Mouse (Mus musculus) thymus, postnatal 14 days (tissue): ENCODE results near the gene Olfr56.
"Not testable (repeated sequence)": the region's sequence is repeated elsewhere in the genome, so short reads cannot be mapped to it uniquely, and the experiment has no call there.

Experiments used
- DNase-seq: peaks from one replicate; pipeline ENCODE4 v3.0.0; 2021

The Olfr56 gene

GRCm38 (mm10) chr11:48978240-48978939, at the start of gene Olfr56:
Gene Olfr56, plus strand, starts transcription at chr11:48978889.
- DNase-seq: not testable (repeated sequence)

- not testable (repeated sequence) for DNase-seq
These were observed 45.3 kb upstream of the Olfr56 start for GRCm38 (mm10) chr11:48933422-48933821.

GRCm38 (mm10) chr11:48933923-48934322, 44.8 kb upstream of the Olfr56 start:
- not testable (repeated sequence) for DNase-seq

GRCm38 (mm10) chr11:48935291-48935690, 43.4 kb upstream of the Olfr56 start:
- DNase-seq: not testable (repeated sequence)

- DNase-seq: not testable (repeated sequence)
These were observed 39.4 kb upstream of the Olfr56 start for GRCm38 (mm10) chr11:48939286-48939685.

- not testable (repeated sequence) for DNase-seq
These were observed 32.6 kb upstream of the Olfr56 start, which contains the start of gene Psme2b for GRCm38 (mm10) chr11:48946090-48946489. Gene Psme2b, minus strand, starts transcription at chr11:48946190.

GRCm38 (mm10) chr11:48974686-48975085, 4.0 kb upstream of the Olfr56 start:
- DNase-seq: not testable (repeated sequence)

- DNase-seq: not testable (repeated sequence)
These were observed 562 bp downstream of the Olfr56 start, which contains the start of gene 9930111J21Rik1 for GRCm38 (mm10) chr11:48979251-48979650. Gene 9930111J21Rik1, minus strand, starts transcription at chr11:48979398.

GRCm38 (mm10) chr11:48980052-48980451, 1.4 kb downstream of the Olfr56 start:
- DNase-seq: not testable (repeated sequence)

- DNase-seq: not testable (repeated sequence)
These were observed 4.2 kb downstream of the Olfr56 start for GRCm38 (mm10) chr11:48982848-48983247.

GRCm38 (mm10) chr11:48988219-48988618, 9.5 kb downstream of the Olfr56 start:
- not testable (repeated sequence) for DNase-seq

- DNase-seq: not testable (repeated sequence)
These were observed 11.3 kb downstream of the Olfr56 start for GRCm38 (mm10) chr11:48989981-48990380.

- DNase-seq: not testable (repeated sequence)
These were observed 13.2 kb downstream of the Olfr56 start, which contains the start of gene Gm12185 for GRCm38 (mm10) chr11:48991740-48992520. Gene Gm12185, minus strand, starts transcription at chr11:48992226.

GRCm38 (mm10) chr11:48993296-48993695, 14.6 kb downstream of the Olfr56 start:
- not testable (repeated sequence) for DNase-seq

- not testable (repeated sequence) for DNase-seq
These were observed 15.3 kb downstream of the Olfr56 start, which contains the start of gene Tgtp1 for GRCm38 (mm10) chr11:48994018-48994417. Gene Tgtp1, minus strand, starts transcription at chr11:48994172.

- not testable (repeated sequence) for DNase-seq
These were observed 21.7 kb downstream of the Olfr56 start for GRCm38 (mm10) chr11:49000411-49000810.

- DNase-seq: not testable (repeated sequence)
These were observed 27.6 kb downstream of the Olfr56 start for GRCm38 (mm10) chr11:49006317-49006716.

GRCm38 (mm10) chr11:49006785-49007184, 28.1 kb downstream of the Olfr56 start:
- not testable (repeated sequence) for DNase-seq

GRCm38 (mm10) chr11:49012074-49012473, 33.4 kb downstream of the Olfr56 start:
- DNase-seq: not testable (repeated sequence)

GRCm38 (mm10) chr11:49050064-49050463, 71.4 kb downstream of the Olfr56 start:
- not testable (repeated sequence) for DNase-seq

- DNase-seq: not testable (repeated sequence)
These were observed 72.6 kb downstream of the Olfr56 start, which contains the start of gene 9930111J21Rik2 for GRCm38 (mm10) chr11:49051093-49051891. Gene 9930111J21Rik2, minus strand, starts transcription at chr11:49051242.

- not testable (repeated sequence) for DNase-seq
These were observed 73.2 kb downstream of the Olfr56 start for GRCm38 (mm10) chr11:49051894-49052293.
